Mouse (Mus musculus) cerebellum, adult 2 months (tissue): Measurements from ENCODE around the gene Etnk1.

Source experiments
- CTCF ChIP-seq: fragments of 200-500 bp; IDR thresholded peaks from 2 replicates; pipeline ENCODE4 v1.5.1; 2011; ENCODE audit warnings: low read depth, mild to moderate bottlenecking, control low read depth, low read length, moderate library complexity, borderline replicate concordance; ENCODE audit not compliant: insufficient read depth
- POLR2A ChIP-seq: fragments of 200-500 bp; IDR thresholded peaks from 2 replicates; pipeline ENCODE4 v1.6.1; 2011; ENCODE audit warnings: low read length, control low read depth, borderline replicate concordance; ENCODE audit not compliant: insufficient read depth

- TF ChIP-seq POLR2A, result no peak
- TF ChIP-seq CTCF, result no peak
Observed at GRCm38 (mm10) chr6:143179181-143179580, 12.2 kb downstream of the Etnk1 start.
